Mouse (Mus musculus) testis, postnatal 14 days (tissue): Measurements from ENCODE around the gene Efcab14.

Experiments
- DNase-seq: peaks from one replicate; pipeline ENCODE4 v3.0.0; 2021; ENCODE audit warnings: low spot score

Efcab14 gene

DNA sequence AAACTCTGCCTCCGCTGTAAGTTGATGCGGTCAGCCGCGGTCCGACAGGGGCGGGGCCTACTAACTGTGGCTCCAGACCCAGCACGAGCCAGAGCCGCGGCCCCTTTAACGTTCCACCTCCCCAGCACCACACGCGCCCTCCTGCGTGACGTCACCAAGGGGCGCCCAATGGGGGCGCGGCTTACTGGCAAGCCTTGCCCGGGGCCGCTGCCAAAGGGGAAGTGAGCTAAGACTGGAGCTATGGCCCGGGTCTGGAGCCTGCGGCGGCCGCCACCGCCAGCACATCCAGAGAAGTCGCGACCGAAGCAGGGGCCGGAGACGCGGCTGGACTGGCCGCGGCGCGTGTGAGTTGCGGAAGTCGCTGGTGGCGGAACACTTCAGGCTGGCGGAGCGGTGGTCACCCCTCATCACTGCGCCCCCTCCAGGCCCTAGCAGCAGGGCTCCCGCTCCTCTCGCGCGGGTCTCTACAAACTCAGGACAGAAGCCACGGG, at the start of gene Efcab14:
Gene Efcab14 (plus strand): TSS at position 194 of the 491 bp plus-strand sequence.
- peak; percentile 97 for DNase-seq

GRCm38 (mm10) chr4:115701468-115701867, 36.1 kb upstream of the Efcab14 start:
- no peak for DNase-seq

GRCm38 (mm10) chr4:115703927-115704505, 33.5 kb upstream of the Efcab14 start:
- DNase-seq = no peak

- no peak for DNase-seq
Measured at GRCm38 (mm10) chr4:115708974-115709593, 28.5 kb upstream of the Efcab14 start.

- peak; percentile 57 for DNase-seq
Measured at GRCm38 (mm10) chr4:115709792-115710418, 27.6 kb upstream of the Efcab14 start.

DNA sequence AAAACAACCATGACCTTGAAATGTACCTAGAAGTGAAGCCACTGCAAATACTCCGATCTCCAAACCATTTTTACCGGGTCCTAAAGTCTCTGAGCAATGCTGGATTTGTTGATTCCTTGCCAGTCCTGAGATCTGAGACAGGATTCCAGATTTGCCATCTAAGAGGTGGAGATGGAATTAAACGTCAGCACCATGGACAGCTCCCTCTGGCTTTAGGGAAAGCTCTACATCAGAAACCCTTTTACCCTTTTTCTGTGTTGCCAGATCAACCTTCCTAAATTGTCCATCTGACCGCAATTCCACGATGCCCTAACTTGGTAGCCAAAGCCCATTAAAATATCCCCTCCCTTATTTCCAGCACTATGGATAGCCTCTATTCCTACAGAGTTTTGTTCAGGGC, 8.8 kb upstream of the Efcab14 start:
- DNase-seq = peak; percentile 35

DNA sequence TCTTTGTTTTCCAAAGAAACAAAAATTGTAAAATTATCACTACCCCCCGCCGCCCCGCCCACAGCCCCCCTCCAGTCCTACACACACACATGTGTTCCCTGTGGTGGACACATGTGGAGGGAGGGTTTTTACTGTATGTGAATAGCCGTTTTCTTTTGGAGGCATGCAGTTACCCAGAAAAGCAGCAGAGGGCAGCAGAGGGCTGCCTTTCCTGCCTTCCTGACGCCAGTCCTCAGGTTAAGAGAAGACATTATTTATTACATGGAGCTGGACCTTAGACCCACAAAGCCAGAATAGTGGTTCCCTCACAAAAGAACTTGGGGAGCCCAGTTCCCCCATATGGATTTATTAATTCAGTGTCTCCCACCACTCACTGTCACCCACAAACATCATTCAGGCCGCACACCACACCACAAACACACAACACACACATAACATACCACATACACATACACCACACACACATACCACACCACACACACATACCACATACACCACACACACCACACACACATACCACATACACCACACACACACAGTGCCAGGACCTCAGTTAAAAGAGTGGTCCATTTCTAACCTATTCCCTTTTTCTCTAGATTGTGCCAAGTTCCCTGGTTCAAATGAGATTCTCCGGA, 5.8 kb upstream of the Efcab14 start:
- DNase-seq = peak; percentile 13

GRCm38 (mm10) chr4:115732223-115732818, 5.2 kb upstream of the Efcab14 start:
- DNase-seq = no peak

GRCm38 (mm10) chr4:115733746-115734145, 3.8 kb upstream of the Efcab14 start:
- DNase-seq = no peak

GRCm38 (mm10) chr4:115734867-115735266, 2.7 kb upstream of the Efcab14 start:
- no peak for DNase-seq

DNA sequence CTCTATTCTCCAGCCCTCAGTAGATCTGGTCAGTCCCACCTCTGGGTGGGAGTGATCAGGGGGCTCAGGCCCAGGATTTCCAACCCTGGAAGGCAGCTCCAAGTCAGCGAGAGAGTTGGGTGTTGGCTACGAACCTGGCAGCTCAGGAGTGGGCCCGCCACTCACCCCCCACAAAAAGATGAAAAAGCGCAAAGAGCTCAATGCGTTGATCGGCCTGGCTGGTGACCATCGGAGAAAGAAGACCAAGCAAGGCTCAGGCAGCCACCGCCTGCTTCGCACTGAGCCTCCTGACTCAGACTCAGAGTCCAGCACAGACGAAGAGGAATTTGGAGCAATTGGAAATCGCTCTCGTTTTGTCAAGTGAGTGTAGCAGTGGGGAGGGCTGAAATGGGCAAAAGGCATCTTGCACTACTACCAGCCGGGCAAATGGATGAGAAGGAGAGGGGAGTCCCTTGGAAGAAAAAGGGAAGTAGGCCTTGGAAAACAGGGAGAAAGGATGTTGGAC, 989 bp downstream of the Efcab14 start:
- DNase-seq = no peak

- no peak for DNase-seq
Measured at GRCm38 (mm10) chr4:115742658-115743057, 5.1 kb downstream of the Efcab14 start.

DNA sequence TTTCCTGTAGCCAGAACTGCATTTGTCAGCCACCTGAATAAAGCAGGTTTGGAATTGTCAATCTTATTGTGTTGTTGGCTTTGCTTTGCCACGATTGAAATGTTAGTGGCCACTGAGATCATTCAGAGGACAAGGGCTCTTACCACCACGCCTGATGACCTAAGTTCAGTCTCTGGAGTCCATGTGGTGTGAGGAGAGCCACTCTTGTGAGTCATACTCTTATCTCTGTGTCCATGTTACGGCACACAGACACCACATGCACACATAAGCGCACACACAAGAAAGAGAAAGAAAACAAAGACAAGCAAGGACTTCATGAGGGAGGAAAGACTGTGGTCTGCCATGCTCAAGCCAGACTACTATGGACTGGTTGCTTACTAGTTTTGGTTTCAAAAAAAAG, 5.6 kb downstream of the Efcab14 start:
- no peak for DNase-seq

- no peak for DNase-seq
Measured at GRCm38 (mm10) chr4:115748181-115748580, 10.6 kb downstream of the Efcab14 start.

DNA sequence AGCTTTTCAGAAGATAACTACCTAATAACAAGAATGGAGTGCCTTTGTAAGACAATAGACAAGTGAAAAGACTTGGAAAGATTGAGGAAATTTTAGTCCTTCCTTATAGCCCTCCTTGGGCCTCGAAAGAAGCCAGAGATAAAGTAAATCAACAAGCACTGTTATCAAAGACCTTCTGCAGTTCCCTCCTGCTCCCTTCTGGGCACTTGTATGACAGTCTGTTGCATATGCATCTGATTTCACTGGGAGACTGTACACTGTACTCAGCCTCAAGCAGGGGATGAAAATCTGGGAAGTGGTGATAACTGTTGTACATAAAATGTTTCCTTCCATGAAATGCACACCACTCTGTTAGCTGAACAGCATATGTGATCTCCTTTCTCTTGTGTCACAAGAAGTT, 11.8 kb downstream of the Efcab14 start:
- DNase-seq = no peak

DNA sequence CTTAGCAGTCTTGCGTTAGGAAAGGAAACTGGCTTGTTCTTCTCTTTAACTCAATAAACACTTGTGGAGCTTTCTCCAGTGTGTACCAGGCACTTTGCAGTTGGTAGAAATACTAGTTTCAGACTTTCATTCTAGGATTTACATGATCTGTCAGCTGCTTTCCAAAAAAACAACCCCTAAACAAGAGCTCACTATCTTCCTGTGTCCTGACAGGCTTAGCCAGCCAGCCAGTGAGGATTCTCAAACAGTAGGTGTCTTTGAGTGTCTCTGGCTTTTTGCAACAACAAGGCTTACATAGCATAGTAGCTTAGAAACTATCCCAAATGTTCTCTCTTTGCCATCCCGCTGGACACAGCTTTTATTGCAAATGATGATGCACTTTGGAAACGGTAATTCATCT, 16.6 kb downstream of the Efcab14 start:
- no peak for DNase-seq

DNA sequence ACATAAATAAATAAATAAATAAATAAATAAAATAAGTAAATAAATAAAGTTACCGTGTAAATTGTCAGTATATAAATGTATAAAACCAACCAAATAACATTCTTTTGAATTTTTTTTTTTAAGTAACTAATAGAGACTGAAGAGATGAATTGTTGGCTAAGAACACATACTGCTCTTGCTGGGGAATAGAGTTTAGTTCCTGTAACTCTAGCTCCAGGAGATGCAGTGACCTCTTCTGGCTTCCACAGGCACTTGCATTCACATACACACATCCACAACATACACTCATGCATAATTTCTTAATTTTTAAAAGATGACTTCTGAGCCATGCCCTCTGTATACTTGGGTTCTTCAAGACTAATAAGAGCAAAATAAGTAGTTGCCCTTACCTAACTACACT, 17.3 kb downstream of the Efcab14 start:
- no peak for DNase-seq

DNA sequence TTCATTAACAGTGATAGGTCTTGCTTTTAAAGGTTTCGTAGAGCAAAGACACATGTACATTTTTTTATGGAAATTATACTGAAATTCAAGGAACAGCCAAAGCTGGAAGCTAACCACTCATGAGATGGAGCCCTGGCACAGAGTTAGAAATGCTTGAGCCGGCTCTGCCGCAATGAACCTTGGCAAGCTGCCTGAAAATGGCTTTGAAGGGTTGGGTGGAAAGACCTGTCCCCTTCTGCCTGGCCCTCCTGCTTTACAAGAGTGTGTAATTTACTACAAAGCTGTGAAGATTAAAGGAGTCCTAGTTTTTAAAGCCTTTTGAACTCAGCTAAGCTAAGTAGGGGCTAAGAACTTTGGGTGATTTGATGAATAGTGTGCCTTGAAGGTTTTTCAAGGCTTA, 23.7 kb downstream of the Efcab14 start:
- DNase-seq = no peak

DNA sequence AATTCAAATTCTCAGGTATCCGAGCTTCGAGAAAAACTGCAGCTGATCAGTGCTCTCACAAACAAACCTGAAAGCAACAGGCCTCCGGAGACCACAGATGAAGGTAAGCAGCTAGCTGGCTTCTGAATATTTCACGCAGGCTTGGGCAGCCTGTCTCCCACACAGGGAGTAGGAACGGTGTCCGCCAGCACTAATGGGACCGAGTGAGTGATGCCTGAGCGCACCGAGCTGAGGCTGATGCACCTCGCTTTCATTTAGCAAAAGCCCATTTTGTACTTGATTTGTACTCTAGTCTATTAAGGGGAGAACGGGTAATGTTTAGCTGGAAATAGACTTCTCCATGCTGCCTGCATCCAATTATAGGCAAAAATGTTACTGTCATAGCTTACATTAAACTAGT, 27.0 kb downstream of the Efcab14 start:
- no peak for DNase-seq

- no peak for DNase-seq
Measured at GRCm38 (mm10) chr4:115767647-115768467, 30.3 kb downstream of the Efcab14 start.

- DNase-seq = no peak
Measured at GRCm38 (mm10) chr4:115775056-115775455, 37.5 kb downstream of the Efcab14 start.
